Mouse (Mus musculus) Patski (cell line): ENCODE results near the gene Tmem45b. TPM values are rescaled to one million over a fixed set of nuclear protein-coding genes. Genes with fewer than 3 reads are reported as not detected.

Source experiments
- ATAC-seq: fragments of 100-300 bp; one replicate; pipeline ENCODE4 v1.8.0; 2021
- CTCF ChIA-PET: fragments of 350-600 bp; sonication (Branson Sonifier 250); formaldehyde crosslinking; loops from one replicate; lab custom pipeline; 2022; ENCODE audit warnings: inconsistent platforms; lab: Charles Lee
- POLR2A ChIA-PET: fragments of 350-600 bp; sonication (Branson Sonifier 250); formaldehyde crosslinking; loops from one replicate; lab custom pipeline; 2022; ENCODE audit warnings: antibody characterized with exemption, inconsistent platforms; lab: Charles Lee
- DNase-seq: peaks from one replicate; pipeline ENCODE4 v3.0.0-alpha.2; 2011; ENCODE audit warnings: low read depth, low spot score
- H3K27me3 ChIP-seq: fragments of 371-371 bp; one replicate; pipeline ENCODE4 v1.5.1; 2021
- CTCF ChIP-seq: fragments of 100-300 bp; IDR thresholded peaks from one replicate; pipeline ENCODE4 v1.5.1; 2021
- in situ Hi-C: fragments of 300-500 bp; cut with MboI; formaldehyde crosslinking; loops from 3 replicates; pipeline ENCODE4 v1.11.1; 2018; ENCODE audit warnings: low pct_unique_long_range_greater_than_20kb, mixed read lengths
- polyA plus RNA-seq: library from polyadenylated mRNA; unstranded; gene quantifications from one replicate; pipeline ENCODE4 v1.2.3, GENCODE M21; 2021

The Tmem45b gene
- polyA plus RNA-seq, 1 experiment from 2014 or later = not detected

DNA sequence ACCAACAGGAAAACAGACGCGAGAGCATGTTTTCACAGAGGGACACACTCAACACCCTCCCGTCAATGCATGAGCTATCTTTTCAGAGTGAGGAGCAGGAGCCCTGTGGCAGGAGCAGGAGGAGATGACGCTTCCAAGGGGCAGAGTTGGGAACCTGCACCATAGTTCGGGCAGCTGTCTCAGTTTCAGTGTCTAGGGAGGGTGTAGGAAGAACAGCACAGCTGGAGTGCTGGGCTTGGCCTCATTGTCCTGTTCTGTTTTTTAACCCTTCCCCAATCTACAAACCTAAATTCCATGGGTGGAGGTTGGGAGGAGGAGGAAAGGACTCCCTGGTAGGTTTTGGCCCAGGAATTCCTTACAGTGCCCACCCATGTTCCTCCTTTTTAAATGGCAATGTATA is 25.4 kb downstream of the Tmem45b start:
- TF ChIP-seq CTCF = no peak
- DNase-seq (no peak), ATAC-seq (no peak)
- ChIA-PET POLR2A (interaction anchor here (0.6 kb wide), 1 partner anchor 26 kb away, joined by 3 read pairs; no protein-coding TSS in a partner anchor), CTCF (interaction anchor here (0.8 kb wide), 1 partner anchor 61 kb away, joined by 3 read pairs; no protein-coding TSS in a partner anchor)
- no peaks in the 10 kb centered on the region for H3K27me3 ChIP-seq
- in situ Hi-C loops = no loop called here

DNA sequence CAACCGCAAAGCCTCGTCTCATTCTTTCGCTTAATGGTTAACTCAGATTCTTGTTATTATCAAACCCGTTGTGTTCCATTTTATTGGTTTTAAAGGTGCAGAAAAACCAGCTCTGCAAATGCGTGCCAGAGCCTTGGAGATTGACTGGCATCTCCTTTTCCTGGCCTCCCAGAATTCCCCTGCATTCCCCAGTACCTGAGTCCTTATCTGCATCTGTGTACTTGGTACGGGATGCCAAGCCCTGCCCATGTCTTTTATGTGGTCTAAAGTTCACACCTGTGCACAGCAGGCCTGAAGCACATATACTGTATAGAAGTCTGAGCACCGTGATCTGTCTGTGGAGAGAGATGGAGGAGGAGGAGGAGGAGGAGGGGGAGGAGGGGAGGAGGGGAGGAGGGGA is 26.4 kb downstream of the Tmem45b start:
- ChIA-PET POLR2A (no interaction called here), CTCF (no interaction called here)
- in situ Hi-C loops = no loop called here
- DNase-seq (no peak), ATAC-seq (no peak)
- H3K27me3 ChIP-seq = no peaks in the 10 kb centered on the region
- TF ChIP-seq CTCF = no peak

DNA sequence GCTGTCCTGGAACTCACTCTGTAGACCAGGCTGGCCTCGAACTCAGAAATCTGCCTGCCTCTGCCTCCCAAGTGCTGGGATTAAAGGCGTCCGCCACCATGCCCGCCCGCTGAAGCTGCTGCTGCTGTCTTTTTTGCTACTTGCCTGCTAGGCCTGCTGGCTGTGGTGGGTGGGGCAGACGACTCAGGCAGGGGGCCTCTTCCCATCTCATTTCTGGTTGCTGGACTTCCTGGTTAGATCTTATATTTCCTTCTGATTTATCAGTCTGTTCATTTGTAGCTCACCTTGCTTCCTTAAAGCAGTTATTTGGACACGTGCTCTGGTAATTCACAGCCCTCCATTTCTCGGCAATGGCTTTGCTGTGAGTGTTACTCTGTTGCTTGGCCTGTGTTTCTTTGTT is 28.8 kb downstream of the Tmem45b start:
- ChIA-PET CTCF (no interaction called here), POLR2A (no interaction called here)
- in situ Hi-C loops = no loop called here
- H3K27me3 ChIP-seq = no peaks in the 10 kb centered on the region
- ATAC-seq = no peak
- no peak for TF ChIP-seq CTCF
- no peak for DNase-seq

DNA sequence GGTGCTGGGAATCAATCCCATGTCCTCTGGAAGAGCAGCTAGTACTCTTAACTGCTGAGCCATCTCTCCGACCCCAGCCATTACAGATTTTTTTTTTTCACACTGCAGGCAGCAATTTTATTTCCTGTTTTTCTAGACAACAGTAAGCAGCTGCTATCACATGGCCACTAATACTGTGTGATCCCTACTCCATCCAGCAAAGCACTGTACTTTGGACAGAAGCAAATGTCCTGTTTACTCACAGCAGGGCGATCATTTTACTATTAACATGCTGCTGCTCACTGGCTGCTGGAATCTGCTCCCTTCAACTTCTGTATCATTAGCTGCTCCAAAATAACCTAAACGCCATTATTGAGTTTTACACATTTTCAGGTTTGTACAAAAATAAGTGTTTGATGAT is 30.8 kb downstream of the Tmem45b start:
- no peak for ATAC-seq
- ChIA-PET POLR2A (no interaction called here), CTCF (interaction anchor here (1.2 to 1.9 kb wide), 2 partner anchors 10 to 13 kb away, joined by 3 to 4 read pairs; no protein-coding TSS in a partner anchor)
- no peaks in the 10 kb centered on the region for H3K27me3 ChIP-seq
- TF ChIP-seq CTCF = no peak
- in situ Hi-C loops = no loop called here
- no peak for DNase-seq

DNA sequence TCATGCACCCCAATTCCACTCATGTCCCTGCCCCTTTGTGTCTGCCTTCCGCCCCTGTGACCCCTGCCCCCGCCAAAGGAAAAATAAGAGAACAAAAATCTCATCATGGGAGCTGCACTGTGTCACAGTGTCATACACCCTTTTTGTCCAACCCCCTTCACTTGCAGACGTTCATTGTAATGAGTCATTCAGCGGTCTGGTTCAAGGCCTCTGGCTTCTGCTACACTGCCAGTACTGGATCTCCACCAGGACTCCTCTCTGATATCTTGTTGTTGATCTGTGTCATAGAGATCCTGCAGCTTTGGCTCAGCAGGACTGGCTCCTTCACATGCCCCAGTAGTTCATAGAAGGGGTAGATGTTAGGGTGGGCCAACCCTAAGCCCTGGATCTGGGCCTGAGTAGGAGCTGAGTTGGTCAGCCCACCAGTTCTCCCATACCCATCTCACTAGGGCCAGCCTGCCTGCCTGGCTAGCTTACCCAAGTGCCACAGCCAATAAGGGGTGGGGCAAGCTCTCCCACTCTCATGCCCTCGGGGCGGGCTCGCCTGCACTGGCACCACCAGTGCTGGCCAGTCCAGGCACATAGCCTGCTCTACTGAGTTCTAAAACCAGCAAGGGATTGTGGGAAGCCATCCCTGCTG is 31.8 kb downstream of the Tmem45b start:
- ChIA-PET CTCF (interaction anchor here (1.2 to 1.9 kb wide), 3 partner anchors 9 to 32 kb away, joined by 3 to 4 read pairs (median 3); no protein-coding TSS in a partner anchor), POLR2A (no interaction called here)
- no peak for TF ChIP-seq CTCF
- ATAC-seq (no peak), DNase-seq (no peak)
- in situ Hi-C loops = no loop called here
- no peaks in the 10 kb centered on the region for H3K27me3 ChIP-seq

DNA sequence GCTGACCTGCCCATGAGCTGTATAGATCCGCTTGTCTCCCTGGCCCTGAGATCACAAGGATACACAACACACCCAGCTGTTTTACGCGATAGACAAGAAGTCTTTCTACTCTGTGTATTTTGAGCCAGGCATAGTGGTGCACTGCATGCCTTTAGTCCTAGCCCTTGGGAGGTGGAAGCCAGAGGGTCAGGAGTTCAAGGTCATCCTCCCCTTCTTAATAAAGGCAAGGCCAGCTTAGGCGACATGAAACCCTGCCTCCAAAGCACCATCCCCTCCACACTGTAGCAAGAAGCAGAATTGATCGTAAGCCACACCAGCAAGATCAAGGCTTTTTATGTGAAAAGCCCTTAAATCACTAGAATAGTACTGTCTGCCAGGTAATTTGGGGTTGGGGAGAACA is 32.5 kb downstream of the Tmem45b start:
- CTCF ChIA-PET = interaction anchor here (1.3 kb wide), 1 partner anchor 31 kb away, joined by 3 read pairs; no protein-coding TSS in a partner anchor
- no peaks in the 10 kb centered on the region for H3K27me3 ChIP-seq
- in situ Hi-C loops = no loop called here
- POLR2A ChIA-PET = no interaction called here
- no peak for ATAC-seq
- no peak for TF ChIP-seq CTCF
- no peak for DNase-seq

DNA sequence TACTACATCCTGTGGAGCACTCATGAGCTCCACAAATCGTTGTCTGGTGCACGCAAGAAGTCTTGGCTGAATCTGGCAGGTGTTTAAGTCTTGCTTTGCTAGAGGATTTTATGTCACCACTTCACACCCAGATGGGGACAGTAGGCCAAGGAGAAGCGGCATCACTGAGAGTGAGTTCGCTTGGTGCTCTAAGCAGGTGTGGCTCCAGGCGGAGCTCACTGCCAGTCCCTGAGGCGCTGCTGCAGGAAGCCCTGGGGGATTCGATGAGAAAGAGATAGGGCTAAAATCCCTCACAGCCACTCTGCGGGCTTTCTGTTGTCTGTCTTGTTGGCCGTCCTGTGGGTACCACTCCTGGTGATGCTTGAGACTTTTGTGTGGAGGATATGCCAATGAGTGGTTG is 34.3 kb downstream of the Tmem45b start:
- in situ Hi-C loops = no loop called here
- ATAC-seq (no peak), DNase-seq (no peak)
- TF ChIP-seq CTCF = no peak
- CTCF ChIA-PET = no interaction called here
- no peaks in the 10 kb centered on the region for H3K27me3 ChIP-seq
- POLR2A ChIA-PET = interaction anchor here (0.6 kb wide), 1 partner anchor 93 kb away, joined by 3 read pairs; no protein-coding TSS in a partner anchor

DNA sequence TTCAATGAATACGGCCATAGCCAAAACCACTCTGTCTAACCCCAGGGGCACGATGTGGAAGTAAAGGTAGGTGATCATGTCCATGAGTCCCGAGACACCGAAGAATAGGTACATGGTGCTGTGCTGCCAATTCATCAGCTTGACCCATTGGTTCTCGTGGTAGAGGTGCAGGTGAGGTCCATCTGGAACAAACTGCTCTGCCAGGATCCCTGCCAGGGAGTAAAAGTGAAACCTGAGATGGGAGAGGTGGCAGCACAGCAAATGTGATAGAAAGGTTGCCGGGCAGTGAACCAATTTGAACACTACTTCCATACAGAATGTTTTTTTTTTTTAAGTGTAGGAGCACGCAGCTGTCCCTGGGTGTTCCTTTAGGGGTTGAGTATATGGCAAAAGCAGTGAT is 35.3 kb downstream of the Tmem45b start:
- no peak for ATAC-seq
- CTCF ChIA-PET = no interaction called here
- in situ Hi-C loops = no loop called here
- POLR2A ChIA-PET = no interaction called here
- no peaks in the 10 kb centered on the region for H3K27me3 ChIP-seq
- no peak for DNase-seq
- TF ChIP-seq CTCF = no peak

DNA sequence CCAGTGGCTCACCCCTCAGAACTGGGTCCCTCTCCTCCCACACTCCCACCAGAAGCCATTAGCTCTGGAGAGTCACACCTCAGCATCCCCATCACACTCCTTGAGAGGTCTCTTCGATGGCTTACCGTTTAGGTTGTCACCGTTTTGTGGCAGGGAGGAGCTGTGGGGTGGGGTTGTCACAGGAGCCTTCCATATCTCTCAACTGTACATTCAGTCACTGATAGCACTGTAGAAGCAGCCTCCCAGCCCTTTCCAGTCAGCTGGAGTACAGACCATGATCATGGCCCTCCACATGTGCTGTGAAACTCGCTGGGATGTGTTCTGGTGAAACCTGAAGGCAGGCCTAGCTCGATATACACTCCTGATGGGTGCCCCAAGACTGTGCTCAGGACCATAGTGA is 42.1 kb downstream of the Tmem45b start:
- TF ChIP-seq CTCF = no peak
- ATAC-seq = no peak
- CTCF ChIA-PET = interaction anchor here (1.6 to 1.9 kb wide), 2 partner anchors 11 to 121 kb away, joined by 4 read pairs; no protein-coding TSS in a partner anchor

DNA sequence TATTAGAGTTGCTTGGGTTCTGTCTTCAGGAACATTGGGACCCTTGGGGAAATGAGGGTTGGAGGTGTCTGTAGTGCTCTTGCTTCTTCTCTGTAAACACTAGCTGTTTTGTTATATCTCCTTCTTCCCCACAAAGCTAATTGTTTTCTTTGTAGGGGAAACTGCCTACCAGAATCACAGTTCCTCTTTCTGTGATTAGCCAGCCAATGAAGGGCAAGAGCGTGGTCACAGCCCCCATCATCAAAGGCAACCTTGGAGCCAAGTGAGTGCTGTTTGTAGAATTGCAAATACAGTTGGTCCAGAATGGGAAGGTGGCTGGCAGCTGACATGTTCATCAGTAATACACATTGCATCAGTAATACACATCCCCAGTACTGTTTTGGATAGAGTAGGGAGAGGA is 45.4 kb downstream of the Tmem45b start:
- in situ Hi-C loops = no loop called here

More for the DNA sequence above, 42.1 kb downstream of the Tmem45b start:
- POLR2A ChIA-PET = interaction anchor here (0.6 kb wide), 1 partner anchor 108 kb away, joined by 3 read pairs; no protein-coding TSS in a partner anchor
- H3K27me3 ChIP-seq = no peaks in the 10 kb centered on the region
- in situ Hi-C loops = no loop called here
- no peak for DNase-seq

DNA sequence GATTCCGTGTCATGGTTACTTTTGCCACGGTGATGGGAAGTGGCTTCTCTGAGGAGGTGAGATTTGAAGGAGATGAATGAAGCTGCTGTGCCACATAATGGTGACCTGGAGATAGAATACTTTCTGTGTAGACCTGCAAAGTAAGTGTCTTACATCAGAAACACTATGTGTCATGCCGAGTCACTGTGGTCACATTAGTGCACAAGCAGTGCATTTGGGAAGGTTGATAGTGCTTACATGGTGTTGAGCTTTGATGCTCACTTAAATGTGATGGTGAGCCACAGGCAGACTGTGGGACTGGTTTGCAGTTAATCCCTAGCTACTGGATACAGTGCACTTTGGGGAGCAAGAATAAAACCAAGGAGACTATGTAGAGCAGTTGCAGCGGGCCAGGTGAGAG is 52.1 kb downstream of the Tmem45b start:
- in situ Hi-C loops = no loop called here
- DNase-seq (no peak), ATAC-seq (no peak)
- ChIA-PET CTCF (no interaction called here), POLR2A (no interaction called here)
- no peaks in the 10 kb centered on the region for H3K27me3 ChIP-seq
- TF ChIP-seq CTCF = no peak

More for the DNA sequence above, 45.4 kb downstream of the Tmem45b start:
- H3K27me3 ChIP-seq = no peaks in the 10 kb centered on the region
- POLR2A ChIA-PET = no interaction called here
- no peak for TF ChIP-seq CTCF
- CTCF ChIA-PET = interaction anchor here (0.6 to 1.6 kb wide), 2 partner anchors 9 to 13 kb away, joined by 3 to 4 read pairs; no protein-coding TSS in a partner anchor
- ATAC-seq = no peak
- no peak for DNase-seq
